Mouse (Mus musculus) spleen, postnatal 10 days (tissue): Measurements from ENCODE around the gene Rad54l.

Source experiments
- DNase-seq, 2 experiments: peaks; one replicate each; pipeline ENCODE4 v3.0.0; 2021 to 2022; ENCODE audit warnings: low spot score in 2 of 2

The Rad54l gene

DNA sequence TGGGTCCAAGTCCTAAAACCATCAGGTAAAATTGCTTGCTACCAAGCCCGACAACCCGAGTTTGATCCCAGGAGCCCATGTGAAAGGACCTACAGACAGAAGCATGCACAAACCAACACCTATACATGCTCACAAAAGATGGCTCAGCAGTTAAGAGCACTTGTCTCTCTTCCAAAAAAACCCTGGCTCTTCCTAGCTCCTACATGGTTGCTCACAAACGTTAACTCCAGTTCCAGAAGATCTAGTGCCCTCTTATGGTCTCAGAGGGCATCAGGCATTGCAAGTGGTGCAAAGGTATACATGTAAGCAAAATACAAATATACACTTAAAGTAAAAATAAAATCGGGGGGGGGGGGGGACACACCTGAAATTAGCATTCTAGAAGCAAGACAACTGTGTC, 50.3 kb downstream of the Rad54l start:
- no peak for DNase-seq

DNA sequence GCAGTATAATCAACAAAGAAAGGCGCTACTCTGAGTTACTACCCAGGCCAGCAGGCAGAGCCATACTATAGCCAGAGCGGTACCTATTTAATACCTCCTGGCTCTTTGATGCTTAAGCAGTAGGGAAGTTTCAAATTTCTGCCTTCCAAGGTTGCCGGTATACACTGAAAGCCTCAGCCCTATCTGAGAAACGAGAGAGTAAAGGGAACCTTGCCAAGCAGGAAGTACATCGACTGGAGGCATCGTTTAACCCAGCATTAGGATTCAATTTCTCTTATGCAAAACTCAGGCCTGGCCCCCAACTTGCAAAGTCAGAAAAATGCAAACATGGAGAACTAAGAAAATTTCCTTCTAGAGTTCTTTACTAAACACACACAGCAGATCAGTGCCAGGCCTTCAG, 53.4 kb downstream of the Rad54l start:
- no peak for DNase-seq

DNA sequence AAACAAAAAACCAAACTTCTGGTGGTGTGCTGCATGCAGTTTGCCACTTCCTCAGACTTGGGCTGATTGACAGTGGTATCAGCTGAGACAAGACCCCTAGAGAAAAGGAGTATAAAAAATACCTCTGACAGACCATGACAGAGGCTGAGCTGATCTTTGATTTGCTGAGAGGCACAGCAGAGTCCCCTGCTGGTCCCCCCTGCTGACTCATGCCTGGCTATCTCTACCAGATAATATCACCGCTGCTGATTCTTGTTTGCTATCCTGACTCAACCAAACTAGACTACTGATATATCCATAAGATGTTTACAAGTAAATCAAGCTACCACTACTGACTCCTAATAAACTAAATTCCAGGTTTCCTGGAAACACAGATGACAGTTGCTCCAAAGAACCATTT, 59.6 kb downstream of the Rad54l start:
- DNase-seq = no peak

DNA sequence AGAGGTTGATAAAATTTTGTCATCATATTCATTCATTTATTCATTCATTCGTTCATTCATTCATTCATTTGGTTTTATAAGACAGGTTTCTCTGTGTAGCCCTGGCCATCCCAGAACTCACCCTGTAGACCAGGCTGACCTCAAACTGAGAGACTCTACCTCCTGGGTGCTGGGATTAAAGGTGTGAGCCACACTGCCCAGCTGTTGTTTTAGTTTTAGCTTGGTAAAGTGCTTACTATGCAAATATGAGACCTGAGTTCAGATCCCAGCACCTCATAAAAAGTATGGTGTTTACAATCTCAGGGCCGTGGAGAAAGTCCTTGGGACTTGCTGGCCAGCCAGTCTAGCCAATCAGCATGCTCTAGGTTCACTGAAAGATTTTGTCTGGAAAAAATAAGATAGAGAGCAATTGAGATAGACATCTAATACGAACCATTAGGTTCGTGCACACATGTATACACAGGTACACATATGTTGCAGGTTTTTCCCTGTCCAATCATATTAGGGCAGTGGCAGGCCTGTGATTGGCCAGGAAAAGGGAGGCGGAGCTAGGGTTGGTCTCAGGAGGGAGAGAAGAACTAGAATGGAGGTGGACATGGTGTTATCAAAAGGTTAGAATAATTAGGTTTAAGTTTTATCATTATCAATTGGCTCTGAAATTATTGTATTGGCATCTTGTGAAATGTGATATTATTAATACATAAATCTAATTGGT, 64.3 kb downstream of the Rad54l start:
- DNase-seq = no peak

DNA sequence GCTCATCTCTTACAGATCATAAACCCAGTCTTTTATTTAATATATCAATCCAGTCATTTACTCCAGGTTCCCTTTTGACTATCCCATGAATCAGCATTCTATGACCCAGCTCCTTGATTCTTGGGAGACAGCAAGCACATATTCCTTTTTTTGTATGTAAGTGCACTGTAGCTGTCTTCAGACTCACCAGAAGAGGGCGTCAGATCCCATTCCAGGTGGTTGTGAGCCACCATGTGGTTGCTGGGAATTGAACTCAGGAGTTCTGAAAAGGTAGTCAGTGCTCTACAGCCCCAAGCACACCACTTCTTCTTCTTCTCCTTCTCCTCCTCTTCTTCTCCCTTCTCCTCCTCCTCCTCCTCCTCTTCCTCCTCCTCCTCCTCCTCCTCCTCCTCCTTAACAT, 65.9 kb downstream of the Rad54l start:
- DNase-seq = no peak

DNA sequence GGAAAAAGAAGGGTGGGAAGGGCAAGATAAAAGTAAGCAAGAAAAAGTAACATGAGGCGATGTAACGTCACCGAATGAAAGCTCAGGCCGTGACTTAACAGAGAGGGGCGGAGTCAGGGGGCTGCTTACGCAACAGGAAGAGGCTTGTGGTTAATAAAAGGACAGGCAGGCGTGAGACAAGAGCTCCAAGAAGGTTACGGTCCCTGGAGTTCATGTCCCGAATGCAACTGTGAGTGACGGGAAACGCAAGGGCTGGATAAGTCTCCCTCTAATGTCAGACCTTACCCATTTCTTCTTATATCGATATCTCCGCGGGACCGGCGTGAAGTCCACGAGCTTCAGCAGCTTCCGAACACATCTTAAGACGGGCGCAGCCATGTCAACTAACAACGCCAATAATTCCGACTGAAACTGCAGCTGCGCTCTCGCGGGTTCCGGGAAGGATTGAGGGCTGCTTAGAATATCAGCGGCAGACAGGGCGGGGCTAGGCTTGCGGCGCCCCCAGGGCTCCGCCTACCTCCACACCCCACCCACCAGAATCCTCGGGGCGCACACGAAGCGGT, 70.0 kb downstream of the Rad54l start, which contains the start of gene Nsun4:
Gene Nsun4, minus strand, starts transcription at position 478 of the 563 bp plus-strand sequence.
- DNase-seq = peak; percentile 80 to 89

DNA sequence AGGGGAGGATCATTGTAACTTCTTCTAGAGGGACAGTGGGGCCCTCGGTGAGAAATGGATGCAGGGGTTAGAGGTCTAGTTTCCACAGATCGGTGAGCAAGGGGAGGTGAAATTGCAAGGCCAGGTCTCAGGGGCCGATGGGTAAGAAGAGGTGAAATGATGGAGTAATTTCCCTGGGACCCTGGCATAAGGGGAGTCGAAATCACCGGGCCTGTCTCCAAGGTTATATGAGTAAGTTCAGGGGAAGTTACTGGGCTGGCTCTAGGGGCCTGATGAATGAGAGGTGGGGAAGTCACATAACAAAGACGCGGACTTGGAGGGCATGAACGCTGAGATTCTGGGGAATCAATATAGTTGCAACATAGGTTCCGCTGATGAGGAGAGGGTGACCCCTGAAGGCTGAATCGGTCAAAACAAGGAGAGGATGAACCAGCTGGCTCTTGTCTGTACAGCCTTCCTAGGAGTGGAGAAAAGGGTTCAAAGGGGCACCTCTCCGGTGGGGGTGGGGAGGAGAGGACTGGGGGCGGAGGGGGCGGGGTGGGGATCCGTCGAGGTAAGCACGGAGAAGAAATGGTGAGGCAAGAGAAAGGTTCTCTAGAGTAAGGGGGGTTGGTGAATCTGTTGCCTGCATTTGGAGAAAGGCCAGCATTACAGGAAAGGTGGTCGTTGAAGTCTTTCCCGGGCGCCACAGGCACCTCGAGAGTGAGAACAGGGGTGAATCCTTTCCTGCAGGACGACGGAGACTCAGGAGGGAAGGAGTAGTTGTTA, 70.8 kb downstream of the Rad54l start:
- peak; percentile 25 to 53 for DNase-seq

DNA sequence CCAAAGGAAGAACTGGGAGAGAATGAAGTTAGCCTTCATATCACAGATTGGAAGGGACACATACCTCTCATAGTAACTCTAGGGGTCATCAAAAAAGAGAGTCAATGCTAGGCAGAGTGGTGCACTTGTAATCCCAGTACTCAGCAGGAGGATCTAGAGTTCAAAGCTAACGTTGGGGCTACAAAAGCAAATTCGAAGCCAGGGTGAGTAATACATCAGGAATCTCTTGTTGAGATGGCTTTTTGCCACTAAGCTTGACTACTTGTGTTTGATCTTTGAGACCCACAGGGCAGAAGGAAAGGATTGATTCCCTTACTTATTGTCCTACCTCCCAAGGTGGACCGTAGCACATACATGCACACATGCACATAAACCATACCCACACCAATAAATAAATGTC, 74.3 kb downstream of the Rad54l start:
- DNase-seq = no peak

DNA sequence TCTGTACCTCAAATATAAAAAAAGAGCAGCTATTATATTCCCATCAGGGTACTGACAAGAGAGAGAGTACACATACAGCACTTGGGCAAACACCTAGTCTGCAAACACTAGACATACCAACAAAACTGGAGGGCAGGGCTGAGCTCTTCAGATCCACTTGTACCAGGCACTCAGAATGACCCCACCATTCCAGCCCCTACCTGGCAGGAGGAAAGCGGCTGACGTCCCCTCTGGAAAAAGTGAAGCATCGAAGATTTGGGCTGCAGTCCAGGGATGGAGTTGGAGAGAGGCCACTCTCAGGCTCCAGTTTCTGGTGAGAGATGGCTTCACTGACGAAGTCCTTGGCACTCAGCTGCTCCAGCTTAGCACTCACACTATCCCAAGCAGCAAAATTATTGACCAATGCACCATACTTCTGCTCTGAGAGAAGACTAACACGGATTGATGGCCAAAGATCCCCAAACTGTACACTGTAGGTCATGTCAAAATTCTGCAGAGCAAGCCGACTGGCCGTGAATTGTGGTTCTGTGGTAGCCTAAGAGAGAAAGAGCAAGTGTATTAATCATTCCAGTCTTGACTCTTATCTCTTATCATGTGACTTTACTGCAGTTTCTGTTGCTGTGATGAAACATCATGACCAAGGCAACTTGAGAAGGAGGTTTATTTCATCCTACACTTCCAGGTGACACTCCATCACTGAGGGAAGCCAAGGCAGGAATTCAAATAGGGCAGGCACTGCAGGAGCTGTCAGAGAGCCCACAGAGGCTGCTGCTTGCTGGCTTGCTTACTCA, 75.2 kb downstream of the Rad54l start:
- no peak for DNase-seq

DNA sequence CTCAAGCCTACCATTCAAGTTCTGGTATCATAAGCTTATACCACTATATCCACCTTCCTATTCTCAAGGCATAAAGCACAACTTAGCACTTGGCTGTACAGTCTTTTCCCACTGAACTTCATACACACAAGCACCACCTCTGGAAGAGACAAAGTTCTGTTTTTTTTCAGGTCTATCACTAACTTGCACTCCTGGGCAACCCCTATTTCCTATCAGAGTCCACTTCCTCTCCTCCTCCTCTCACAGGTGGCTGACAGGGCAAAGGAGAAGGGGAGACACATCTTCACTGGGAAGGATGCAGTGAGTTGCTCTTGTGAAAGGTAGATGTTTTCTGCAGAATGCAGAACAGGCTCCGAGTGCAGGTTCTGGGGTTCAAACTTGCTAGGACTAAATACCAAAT, 75.8 kb downstream of the Rad54l start:
- no peak for DNase-seq

DNA sequence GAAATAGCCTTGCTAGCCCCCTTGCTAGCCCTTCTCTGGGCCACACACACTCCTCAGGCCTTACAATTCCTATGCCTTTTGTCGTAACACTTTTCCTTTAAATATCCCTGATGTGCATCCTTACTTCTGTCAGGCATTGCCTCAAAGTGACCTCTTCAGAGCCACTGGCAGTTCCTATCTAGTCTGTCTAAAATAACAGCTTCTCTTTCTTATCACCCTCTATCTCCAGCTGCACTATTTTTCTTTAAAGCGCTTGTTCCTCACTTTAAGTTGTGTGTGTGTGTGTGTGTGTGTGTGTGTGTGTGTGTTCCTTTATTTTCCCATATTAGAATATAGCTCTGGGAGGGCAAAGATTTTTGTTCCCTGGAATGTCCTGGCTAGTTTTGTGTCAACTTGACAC, 76.9 kb downstream of the Rad54l start:
- no peak for DNase-seq
